Mouse (Mus musculus): ENCODE measurements around the gene Slc22a16.

Gene Slc22a16

DNA sequence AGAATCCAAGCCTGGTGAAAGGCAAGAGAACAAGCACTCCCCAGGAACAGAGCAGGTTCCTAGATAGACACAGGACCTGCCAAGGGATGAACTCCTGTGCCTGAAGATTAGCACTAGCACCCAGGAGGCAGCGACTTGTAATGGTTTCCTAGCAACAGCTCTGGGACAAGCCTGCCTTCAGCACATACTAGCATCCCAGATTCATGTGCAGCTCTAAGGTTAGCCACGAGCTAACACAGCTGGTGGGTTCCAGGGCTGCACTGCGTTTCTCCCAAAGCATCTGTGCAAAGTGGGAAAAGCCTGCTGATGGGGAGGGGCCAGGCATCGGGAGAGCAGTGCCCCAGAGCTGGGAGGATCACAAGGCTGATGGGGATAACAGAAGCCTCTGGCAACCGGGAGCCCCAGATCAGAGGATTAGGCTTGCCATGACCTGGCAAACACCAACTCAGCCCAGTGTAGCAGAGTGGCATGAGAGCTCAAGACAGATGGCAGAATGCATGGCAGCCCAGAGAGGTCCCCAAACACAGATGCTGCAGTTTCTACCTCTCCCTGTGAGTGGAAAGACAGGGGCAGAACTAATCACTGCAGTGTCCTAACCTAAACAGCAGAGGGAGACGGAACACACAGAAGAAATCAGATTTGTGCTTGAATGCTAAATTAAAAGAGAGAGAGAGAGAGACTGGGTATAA is 34.7 kb downstream of the Slc22a16 start:
- no peak for DNase-seq (ENCODE audit: low spot score)

DNA sequence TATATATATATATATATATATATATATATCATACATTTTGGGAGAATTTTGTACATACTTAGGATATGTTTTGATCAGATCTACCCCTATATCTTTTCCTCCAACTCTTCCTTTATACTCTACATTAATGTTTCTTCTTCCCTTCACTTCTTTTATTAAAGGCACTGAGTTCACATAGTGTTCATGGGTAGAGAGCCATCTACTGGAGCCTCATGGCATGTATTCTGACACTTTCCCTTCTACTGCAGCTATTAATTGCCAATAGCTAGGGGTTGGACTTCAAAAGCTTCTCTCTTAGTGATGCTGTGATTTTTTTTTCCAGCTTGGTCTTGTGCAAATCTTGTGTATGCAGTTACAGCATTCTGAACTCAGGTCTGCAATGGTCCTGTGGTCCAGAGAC is 47.8 kb downstream of the Slc22a16 start:
- peak; percentile 22 for DNase-seq (ENCODE audit: low spot score)

DNA sequence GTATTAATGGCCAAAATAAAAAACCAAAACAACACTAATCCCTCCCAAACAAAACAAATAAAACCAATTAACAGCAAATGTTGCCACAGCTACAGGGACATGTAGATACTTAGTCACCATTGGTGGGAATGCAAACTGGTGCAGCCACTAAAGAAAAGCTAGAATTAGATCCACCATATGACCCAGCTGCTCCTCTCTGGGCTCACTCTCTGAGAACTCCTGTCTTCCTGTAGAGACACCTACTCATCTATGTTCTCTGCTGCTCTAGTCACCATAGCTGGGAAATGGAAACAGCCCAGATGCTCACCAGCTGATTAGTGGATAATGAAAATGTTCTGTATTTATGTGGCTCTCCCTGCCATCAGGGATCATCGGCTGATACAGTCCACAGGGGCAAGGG is 49.6 kb downstream of the Slc22a16 start:
- no peak for DNase-seq (ENCODE audit: low spot score)

DNA sequence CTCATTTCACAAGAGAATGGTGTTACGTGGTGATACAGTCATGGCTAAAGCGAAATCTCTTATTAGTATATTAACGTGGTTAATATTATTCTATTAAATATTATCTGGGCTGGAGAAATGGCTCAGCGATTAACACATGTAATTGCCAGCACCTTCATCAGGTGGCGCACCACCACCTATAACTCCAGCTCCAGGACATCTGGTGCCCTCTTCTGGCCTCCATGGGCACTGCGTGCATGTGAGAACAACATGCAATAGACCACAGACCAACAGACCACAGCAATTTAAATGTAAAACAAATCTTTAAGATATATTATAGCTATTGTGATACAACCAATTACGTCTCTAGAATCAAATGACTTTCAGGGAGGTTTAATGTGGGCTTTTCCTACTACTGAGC is 59.0 kb downstream of the Slc22a16 start:
- DNase-seq (ENCODE audit: low spot score), result peak; percentile 40

DNA sequence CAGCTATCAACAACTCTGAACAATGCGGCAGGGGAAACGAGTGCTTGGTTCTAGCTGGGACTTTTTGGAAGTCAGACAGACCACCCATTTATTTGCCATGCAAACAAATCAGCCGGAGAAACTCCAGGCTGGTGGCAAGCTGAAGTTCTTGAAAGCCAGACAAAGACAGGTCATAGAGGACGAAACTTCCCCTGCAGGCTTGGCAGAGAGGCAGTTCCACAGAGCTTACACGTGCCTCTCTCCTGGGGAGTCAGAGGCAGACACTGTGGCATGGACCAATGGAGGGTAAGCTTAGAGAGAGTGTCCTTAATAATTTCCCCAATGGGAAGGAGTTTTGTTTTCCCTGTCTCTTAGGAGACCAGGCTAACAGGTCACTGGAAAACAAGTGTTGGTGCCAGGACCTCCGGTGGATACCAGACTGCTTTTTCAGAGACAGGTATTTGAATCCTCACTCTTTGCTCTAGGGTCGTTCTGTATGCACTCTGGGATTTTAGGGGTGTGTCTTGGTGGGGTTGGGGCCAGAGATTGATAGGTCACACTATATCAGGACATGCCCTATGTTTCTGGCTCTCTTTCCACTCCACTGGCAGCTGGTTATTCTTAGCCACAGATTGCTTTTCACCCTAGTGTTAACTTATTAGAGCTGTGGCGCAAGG is 59.6 kb downstream of the Slc22a16 start, which contains the start of gene Ddo:
Ddo (plus strand) TSS at position 356 of the 656 bp plus-strand sequence.
- DNase-seq (ENCODE audit: low spot score), result no peak

DNA sequence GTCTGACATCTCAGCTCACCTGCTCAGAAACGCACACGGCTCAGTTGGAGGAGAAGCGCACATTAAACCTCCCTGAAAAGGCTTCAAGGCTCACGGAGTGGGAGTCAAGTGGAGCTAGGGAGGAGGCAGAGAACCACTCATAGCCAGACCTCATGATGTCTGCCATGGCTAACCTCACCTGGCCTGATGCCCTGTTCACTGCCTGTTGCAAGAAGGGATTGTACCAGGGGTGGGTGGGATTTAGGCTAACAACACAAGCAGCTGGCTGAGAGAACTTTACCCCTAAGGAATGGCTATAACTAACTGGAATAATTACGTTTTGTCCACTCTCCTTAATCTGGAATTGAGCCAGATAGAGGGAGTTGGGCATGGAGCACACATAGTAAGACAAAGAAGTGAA is 60.3 kb downstream of the Slc22a16 start:
- DNase-seq (ENCODE audit: low spot score), result no peak

DNA sequence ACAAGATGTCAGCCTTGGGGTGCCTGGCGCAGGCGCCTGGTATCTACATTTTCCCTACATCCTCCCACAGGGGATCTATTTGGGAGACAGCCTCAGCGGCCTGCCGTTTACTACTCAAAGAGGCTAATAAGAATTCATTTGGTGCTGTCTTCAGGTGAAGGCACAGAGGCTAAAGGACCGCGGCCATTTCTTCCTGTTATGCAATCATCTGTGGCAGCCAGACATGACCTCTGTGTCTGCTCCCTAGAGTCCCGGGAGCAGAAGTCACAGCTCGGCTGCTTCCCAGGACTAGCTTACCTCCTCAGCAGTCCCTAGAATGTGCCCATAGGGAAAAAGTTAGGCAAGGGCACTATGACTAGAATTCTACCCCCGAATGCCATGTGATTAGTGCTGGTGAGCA is 60.8 kb downstream of the Slc22a16 start:
- no peak for DNase-seq (ENCODE audit: low spot score)

DNA sequence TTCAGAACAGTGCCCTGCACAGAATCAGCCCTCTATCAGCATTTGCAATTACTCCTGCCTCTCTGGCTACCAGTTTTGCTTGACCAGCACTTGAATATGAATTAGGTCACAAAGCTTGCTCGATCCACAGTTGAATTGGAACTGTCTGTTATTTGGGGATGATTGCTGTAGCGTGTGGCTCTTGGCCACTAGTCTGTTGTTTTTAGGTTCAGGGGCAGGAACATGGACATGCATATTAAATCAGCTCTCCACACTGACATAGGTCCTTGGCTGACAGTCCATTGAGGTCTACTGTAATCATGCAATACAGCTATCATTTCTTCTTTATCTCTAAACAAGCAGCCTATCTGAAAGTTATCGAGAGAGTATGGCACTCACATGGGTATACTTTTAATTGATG is 62.0 kb downstream of the Slc22a16 start:
- no peak for DNase-seq (ENCODE audit: low spot score)

DNA sequence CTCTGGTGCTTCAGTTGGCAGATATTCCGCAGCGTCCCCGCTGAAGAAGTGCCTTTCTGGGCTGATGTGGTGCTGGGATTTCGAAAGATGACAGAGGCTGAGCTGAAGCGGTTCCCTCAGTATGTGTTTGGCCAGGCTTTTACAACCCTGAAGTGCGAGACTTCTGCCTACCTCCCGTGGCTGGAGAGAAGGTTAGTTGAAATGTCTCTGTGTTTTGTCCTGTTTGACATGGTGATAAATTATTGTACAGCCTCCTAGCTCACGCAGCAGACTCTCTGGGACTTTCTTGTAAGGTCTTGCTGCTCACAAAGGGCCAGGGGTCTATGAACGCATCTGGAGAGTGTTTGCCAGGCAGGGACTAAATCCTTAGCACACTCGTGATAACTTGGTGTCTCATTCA is 67.2 kb downstream of the Slc22a16 start:
- peak; percentile 33 for DNase-seq (ENCODE audit: low spot score)

DNA sequence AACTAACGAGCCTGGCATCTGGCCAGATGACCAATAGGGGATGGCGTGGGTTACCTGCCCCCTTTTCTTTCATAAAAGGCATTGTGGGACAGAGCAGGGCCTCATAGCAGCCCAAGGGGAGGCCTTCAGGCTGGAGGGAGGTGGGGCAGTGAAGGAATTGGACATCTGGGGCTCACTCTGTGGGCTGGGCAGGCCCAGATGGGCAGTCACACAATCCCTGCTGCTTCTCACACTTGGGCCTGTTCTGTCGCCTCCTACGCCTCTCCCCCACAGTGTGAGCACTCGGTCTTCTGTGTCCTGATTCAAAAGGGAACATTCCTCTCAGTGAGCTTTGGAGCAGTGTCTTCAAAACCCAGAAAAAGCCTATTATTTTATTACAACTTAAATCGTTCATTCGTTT is 68.1 kb downstream of the Slc22a16 start:
- peak; percentile 71 for DNase-seq (ENCODE audit: low spot score)

DNA sequence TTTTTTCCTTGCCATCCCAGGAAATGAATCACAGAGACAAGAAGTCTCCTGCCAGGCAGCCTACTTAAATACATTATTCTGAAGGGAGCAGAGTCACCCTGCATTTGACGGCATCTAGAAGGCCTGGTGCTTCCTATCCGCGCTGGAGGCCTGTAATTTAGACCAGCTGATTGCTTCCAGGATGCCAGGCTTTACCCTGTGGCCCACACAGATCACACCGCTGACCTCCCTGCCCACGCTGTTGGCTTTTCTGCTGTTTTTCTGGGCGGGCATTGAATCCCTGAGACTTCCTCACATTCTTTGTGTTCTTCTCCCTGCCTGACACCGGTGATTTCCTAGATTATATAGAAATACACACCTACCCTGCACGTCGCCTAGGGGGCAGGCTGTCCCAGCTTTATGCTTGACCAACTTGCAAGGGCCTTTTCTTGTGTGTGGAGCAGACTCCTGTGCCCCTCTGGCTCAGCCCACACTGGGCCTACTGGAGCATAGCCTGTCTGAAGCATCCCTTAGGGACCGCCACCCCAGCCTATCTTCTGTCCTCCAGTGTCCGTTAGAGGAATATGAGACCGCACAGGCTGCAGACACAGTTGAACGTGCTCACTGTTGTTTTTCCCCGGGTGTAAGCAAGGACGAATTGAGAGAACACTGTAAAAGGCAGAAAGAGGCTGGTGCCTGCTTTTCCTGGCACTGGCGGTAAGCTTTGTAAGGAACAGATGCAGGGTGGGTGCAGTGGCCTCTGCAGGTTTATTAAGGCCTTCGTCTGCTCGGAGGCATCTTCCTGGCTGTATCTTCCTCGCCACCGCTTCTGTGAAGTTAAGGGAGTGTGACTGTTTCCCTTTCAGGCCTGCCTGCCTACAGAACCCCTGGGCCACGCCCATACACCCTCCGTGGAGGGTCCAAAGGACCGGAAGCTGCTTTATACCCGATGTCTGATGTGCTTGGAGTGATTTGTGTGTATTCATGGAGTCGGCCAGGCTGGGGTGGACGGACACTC is 69.0 kb downstream of the Slc22a16 start:
- DNase-seq (ENCODE audit: low spot score), result peak; percentile 88

DNA sequence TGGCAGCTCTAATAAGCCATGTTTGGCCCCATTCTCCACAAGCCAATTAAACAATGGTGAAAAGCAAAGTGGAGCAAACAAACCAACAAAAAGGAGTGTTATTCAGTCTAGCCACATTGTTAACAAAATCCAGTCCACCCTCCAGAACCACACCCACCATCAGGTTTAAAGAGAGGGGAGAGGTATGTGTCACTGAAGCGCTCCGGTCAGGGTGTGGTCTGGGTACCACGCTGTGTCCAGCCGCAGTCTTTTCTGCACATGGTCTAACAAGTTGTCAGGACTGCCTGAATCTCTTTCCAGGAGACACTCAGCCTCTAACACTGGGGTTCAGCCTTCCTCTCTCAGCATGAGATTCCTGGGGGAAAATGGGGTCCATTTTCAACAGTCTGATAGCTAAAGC is 70.3 kb downstream of the Slc22a16 start:
- no peak for DNase-seq (ENCODE audit: low spot score)

DNA sequence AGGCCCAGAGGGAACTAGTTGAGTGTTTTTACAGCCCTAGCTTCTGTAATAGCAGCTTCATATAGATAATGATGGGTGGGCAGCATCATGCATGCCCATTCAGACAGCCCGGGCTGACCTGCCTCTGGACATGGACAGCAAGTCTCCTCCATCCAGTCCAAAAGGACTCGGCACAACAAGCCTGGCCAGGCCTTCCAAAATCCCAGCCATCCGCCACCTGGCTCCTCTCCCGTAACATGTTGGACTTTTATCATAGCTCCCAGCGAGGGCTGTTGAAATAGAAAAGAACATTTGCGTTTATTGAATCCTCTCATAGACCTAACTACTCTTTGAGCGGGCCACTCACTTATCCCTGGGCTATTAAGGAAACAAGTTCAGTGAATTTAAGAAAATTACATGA is 71.8 kb downstream of the Slc22a16 start:
- no peak for DNase-seq (ENCODE audit: low spot score)

DNA sequence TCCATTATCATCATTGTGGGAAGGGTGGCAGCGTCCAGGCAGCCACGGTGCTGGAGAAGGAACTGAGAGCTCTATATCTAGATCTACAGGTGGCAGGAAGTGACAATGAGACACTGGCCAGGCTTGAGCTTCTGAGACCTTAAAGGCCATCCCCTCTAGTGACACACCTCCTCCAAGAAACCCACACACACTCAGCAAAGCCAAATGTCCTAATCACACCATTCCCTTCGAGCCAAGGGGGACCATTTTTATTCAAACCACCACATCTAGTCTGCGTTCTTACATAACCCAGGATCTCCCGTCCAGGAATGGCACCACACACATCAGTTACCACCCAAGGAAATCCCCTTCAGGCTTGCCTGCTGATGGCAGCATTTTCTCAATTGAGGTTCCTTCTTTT is 73.0 kb downstream of the Slc22a16 start:
- DNase-seq (ENCODE audit: low spot score), result no peak

DNA sequence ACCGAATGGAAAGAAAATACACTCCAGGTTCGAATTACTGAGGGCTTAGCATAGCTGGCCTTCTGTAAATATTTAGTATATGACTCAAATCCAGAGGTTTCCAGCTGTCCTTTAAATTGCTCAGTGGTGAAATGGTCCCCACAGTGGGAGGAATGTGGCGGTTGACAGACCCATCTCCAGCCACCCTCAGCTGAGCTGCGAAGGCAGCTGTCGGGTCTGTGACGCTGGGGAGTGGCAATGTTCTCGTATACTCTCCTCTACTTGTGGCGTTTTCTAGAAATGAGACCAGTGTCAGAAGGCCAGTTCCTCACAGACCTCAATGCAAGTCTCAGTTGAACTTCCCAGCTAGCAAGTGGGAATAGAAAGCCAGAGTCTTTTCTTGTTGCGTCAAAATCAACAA is 74.3 kb downstream of the Slc22a16 start:
- no peak for DNase-seq (ENCODE audit: low spot score)

DNA sequence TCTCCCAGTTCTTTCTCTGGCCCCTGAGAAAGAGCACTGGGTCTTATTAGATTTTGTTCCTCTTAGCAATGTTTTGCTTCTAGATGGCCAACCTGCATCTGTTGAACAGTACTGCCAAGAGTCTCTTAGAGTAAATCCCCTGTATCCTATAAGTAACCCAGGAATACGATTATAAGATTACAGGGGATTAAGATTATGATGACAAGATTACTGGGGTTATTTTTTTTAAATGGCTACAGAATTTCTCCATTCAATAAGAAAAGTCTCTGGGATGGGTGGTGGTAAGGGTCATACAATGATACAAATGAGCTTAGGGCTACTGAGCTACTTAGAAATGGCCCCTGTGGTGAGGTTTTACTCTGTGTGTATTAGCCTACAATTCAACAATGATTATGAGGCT is 75.2 kb downstream of the Slc22a16 start:
- no peak for DNase-seq (ENCODE audit: low spot score)

DNA sequence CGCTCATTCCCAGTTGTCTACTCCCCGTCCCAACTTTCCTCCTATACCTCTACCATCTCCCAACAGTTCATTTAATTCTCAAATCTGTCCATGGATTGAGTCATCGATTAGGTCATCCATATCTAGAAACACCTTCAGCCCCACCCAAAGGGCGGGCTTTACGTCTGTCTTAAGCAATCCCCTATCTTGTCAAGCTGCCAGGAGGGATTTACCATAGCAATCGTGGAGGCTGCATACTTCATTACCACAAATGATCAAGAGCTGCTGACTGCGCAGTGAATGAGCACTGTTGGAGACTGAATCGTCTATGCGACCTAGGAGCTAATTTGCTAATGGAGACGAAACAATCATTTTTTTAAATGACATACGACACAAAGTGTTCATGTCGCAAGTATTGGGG is 78.6 kb downstream of the Slc22a16 start:
- DNase-seq (ENCODE audit: low spot score), result no peak

DNA sequence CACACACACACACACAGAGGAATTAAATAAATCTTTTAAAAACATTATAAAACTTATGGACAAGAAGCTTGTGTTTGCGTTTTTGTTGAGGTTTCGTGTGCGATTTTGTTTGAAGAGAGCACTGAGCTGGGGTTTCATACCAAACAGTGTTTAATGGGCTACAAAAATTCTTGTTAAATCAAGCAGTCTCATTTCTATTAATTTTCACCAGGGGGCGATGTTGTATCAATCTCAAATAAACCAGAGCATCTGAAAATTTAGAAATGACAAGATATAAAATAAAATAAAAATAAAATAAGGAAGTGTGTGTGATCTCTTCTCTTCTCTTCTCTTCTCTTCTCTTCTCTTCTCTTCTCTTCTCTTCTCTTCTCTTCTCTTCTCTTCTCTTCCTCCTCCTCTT is 79.5 kb downstream of the Slc22a16 start:
- peak; percentile 76 for DNase-seq (ENCODE audit: low spot score)

DNA sequence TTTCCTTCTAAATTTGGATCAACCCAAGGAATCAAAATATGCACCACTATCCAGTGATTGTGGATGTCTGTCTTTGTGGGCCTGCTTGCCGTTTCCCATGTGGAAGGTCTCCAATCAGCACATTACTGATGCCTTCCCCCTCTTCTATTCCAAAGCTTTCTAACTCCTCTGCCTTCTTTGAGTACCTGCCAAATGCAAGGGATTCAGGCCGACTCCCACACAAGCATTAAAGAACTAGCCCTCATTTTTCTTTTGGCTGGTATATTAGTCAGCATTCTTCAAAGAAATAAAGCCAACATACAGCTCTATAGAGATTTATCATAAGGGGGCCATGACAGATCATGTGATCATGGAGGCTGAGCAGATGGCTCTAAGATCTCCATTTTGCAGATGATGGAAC is 81.5 kb downstream of the Slc22a16 start:
- no peak for DNase-seq (ENCODE audit: low spot score)

Measured in MN1 (cell line).